Mouse (Mus musculus): ENCODE data around the gene Celf1. TPM values are rescaled to one million over a fixed set of nuclear protein-coding genes. Genes with fewer than 3 reads are reported as not detected.
"Not testable (repeated sequence)": the region's sequence is repeated elsewhere in the genome, so short reads cannot be mapped to it uniquely, and the experiment has no call there.

Gene Celf1
- polyA plus RNA-seq (2015; fragmentation: Nextera tagmentation; extraction: Ambion mirVana), result 26.0 and 29.4 TPM in 2 replicates

- under 1% methylated on average over 75 of the region's 113 CpGs for WGBS (ENCODE audit: insufficient replicate concordance)
- H3K4me1 ChIP-seq (ENCODE audit: insufficient read depth), result peaks cover 32% of the 10 kb centered on the region
These were observed at the start of gene Celf1 for GRCm38 (mm10) chr2:90940233-90941229. Gene Celf1 (plus strand): TSS chr2:90940382.

GRCm38 (mm10) chr2:90893673-90894298 lies 46.4 kb upstream of the Celf1 start:
- Histone ChIP-seq H3K9me3 (ENCODE audit: low read length) (no peaks in the 10 kb centered on the region), H3K27ac (ENCODE audit: low read depth) (peak overlapping the region; percentile 72), H3K36me3 (replicated peaks; ENCODE audit: insufficient read depth, low read length) (peaks cover 34% of the 10 kb centered on the region), H3K4me1 (ENCODE audit: insufficient read depth) (peaks cover 22% of the 10 kb centered on the region), H3K4me3 (ENCODE audit: low read depth, low read length) (no peak overlapping the region), H3K27me3 (ENCODE audit: insufficient read depth, low read length) (peaks cover 14% of the 10 kb centered on the region), H3K4me2 (ENCODE audit: low read depth, low read length) (peak overlapping the region; percentile 53), H3K9ac (replicated peaks) (no peak overlapping the region)
- 61% methylated on average over 6 of the region's 6 CpGs for WGBS (ENCODE audit: insufficient replicate concordance)
- ATAC-seq (peak; percentile 76), DNase-seq (peak; percentile 51)
- TF ChIP-seq CTCF (IDR thresholded peaks at IDR 0.05; ENCODE audit: low read depth), result no peak
- peak; percentile 80 for TF ChIP-seq EP300 (IDR thresholded peaks at IDR 0.05; ENCODE audit: low read depth)

More at GRCm38 (mm10) chr2:90940233-90941229, at the start of gene Celf1:
- Histone ChIP-seq H3K4me3 (ENCODE audit: low read depth, low read length) (peak within 1 kb of the TSS; percentile 82), H3K27ac (ENCODE audit: low read depth) (peak within 1 kb of the TSS; percentile 89), H3K4me2 (ENCODE audit: low read depth, low read length) (peak within 1 kb of the TSS; percentile 72), H3K9ac (replicated peaks) (peak within 1 kb of the TSS; percentile 81), H3K27me3 (ENCODE audit: insufficient read depth, low read length) (no peaks in the 10 kb centered on the region), H3K9me3 (ENCODE audit: low read length) (no peaks in the 10 kb centered on the region), H3K36me3 (replicated peaks; ENCODE audit: insufficient read depth, low read length) (no peaks in the 10 kb centered on the region)
- peak; percentile 58 for TF ChIP-seq CTCF (IDR thresholded peaks at IDR 0.05; ENCODE audit: low read depth)
- TF ChIP-seq EP300 (IDR thresholded peaks at IDR 0.05; ENCODE audit: low read depth), result no peak
- DNase-seq (peak; percentile 91), ATAC-seq (peak; percentile 98)

- Histone ChIP-seq H3K4me2 (ENCODE audit: low read depth, low read length) (peak overlapping the region; percentile 53), H3K27ac (ENCODE audit: low read depth) (peak overlapping the region; percentile 72), H3K36me3 (replicated peaks; ENCODE audit: insufficient read depth, low read length) (peaks cover 34% of the 10 kb centered on the region), H3K4me1 (ENCODE audit: insufficient read depth) (peaks cover 19% of the 10 kb centered on the region)
- not testable (repeated sequence) for H3K4me3 ChIP-seq (ENCODE audit: low read depth, low read length); H3K27me3 ChIP-seq (ENCODE audit: insufficient read depth, low read length); H3K9ac ChIP-seq (replicated peaks); DNase-seq; ATAC-seq; H3K9me3 ChIP-seq (ENCODE audit: low read length)
- WGBS (ENCODE audit: insufficient replicate concordance), result 51% methylated on average over 3 of the region's 3 CpGs
These were observed 45.9 kb upstream of the Celf1 start for GRCm38 (mm10) chr2:90894299-90894677.

- Histone ChIP-seq H3K27ac (ENCODE audit: low read depth) (0 out of 2 replicates have a peak overlapping the region, but pooled peaks have one; percentile 97), H3K4me3 (ENCODE audit: low read depth, low read length) (peak overlapping the region; percentile 92), H3K4me2 (ENCODE audit: low read depth, low read length) (peak overlapping the region; percentile 84), H3K9me3 (ENCODE audit: low read length) (no peaks in the 10 kb centered on the region), H3K4me1 (ENCODE audit: insufficient read depth) (peaks cover 24% of the 10 kb centered on the region), H3K27me3 (ENCODE audit: insufficient read depth, low read length) (no peaks in the 10 kb centered on the region), H3K9ac (replicated peaks) (peak overlapping the region; percentile 98), H3K36me3 (replicated peaks; ENCODE audit: insufficient read depth, low read length) (peaks cover 40% of the 10 kb centered on the region)
- 41% methylated on average over 2 of the region's 2 CpGs for WGBS (ENCODE audit: insufficient replicate concordance)
- ATAC-seq, result no peak
- TF ChIP-seq EP300 (IDR thresholded peaks at IDR 0.05; ENCODE audit: low read depth) (no peak), CTCF (IDR thresholded peaks at IDR 0.05; ENCODE audit: low read depth) (no peak)
- no peak for DNase-seq
These were observed 36.8 kb upstream of the Celf1 start for GRCm38 (mm10) chr2:90903398-90903797.

GRCm38 (mm10) chr2:90904076-90904855 lies 35.9 kb upstream of the Celf1 start, which contains the start of the genes Kbtbd4 and Ndufs3:
Gene Kbtbd4 (plus strand): TSS chr2:90904740.
Gene Ndufs3 (minus strand): TSS chr2:90904827.
- peak within 1 kb of the TSS; percentile 98 for H3K9ac ChIP-seq (replicated peaks)
- no peaks in the 10 kb centered on the region for H3K9me3 ChIP-seq (ENCODE audit: low read length)
- peaks cover 44% of the 10 kb centered on the region for H3K36me3 ChIP-seq (replicated peaks; ENCODE audit: insufficient read depth, low read length)
- DNase-seq (peak; percentile 93), ATAC-seq (peak; percentile 96)
- peaks cover 24% of the 10 kb centered on the region for H3K4me1 ChIP-seq (ENCODE audit: insufficient read depth)
- H3K4me2 ChIP-seq (ENCODE audit: low read depth, low read length), result peak within 1 kb of the TSS; percentile 84
- TF ChIP-seq CTCF (IDR thresholded peaks at IDR 0.05; ENCODE audit: low read depth), result no peak; the same call in 1 of the 2 replicates
- peak; percentile 43; the same call in 1 of the 2 replicates for TF ChIP-seq EP300 (IDR thresholded peaks at IDR 0.05; ENCODE audit: low read depth)
- H3K27ac ChIP-seq (ENCODE audit: low read depth), result peak within 1 kb of the TSS; percentile 97
- no peaks in the 10 kb centered on the region for H3K27me3 ChIP-seq (ENCODE audit: insufficient read depth, low read length)
- H3K4me3 ChIP-seq (ENCODE audit: low read depth, low read length), result peak within 1 kb of the TSS; percentile 92
- under 1% methylated on average over 43 of the region's 43 CpGs for WGBS (ENCODE audit: insufficient replicate concordance)
